Mouse (Mus musculus) right cerebral cortex, postnatal 4 days (tissue): ENCODE measurements around the gene Spn.
"Not testable (repeated sequence)": the region's sequence is repeated elsewhere in the genome, so short reads cannot be mapped to it uniquely, and the experiment has no call there.

Experiments used
- DNase-seq: peaks from one replicate; pipeline ENCODE4 v3.0.0-alpha.2; 2022

Spn gene

GRCm38 (mm10) chr7:127103960-127104359 lies 33.7 kb downstream of the Spn start:
- DNase-seq, result no peak

- DNase-seq, result no peak
Measured at GRCm38 (mm10) chr7:127102148-127102547, 35.5 kb downstream of the Spn start.

- no peak for DNase-seq
Measured at GRCm38 (mm10) chr7:127101451-127102016, 36.1 kb downstream of the Spn start.

GRCm38 (mm10) chr7:127099528-127099927 lies 38.1 kb downstream of the Spn start:
- DNase-seq, result no peak

- DNase-seq, result no peak
Measured at GRCm38 (mm10) chr7:127098950-127099349, 38.7 kb downstream of the Spn start.

GRCm38 (mm10) chr7:127098521-127098920 lies 39.1 kb downstream of the Spn start:
- DNase-seq, result no peak

- no peak for DNase-seq
Measured at GRCm38 (mm10) chr7:127096456-127096855, 41.2 kb downstream of the Spn start.

- no peak for DNase-seq
Measured at GRCm38 (mm10) chr7:127093914-127094313, 43.7 kb downstream of the Spn start.

- no peak for DNase-seq
Measured at GRCm38 (mm10) chr7:127091114-127091896, 46.3 kb downstream of the Spn start, which contains the start of gene AI467606. Gene AI467606 (plus strand): TSS chr7:127091359.

GRCm38 (mm10) chr7:127090154-127091113 lies 47.2 kb downstream of the Spn start:
- DNase-seq, result no peak

GRCm38 (mm10) chr7:127088901-127089845 lies 48.5 kb downstream of the Spn start:
- DNase-seq, result no peak

GRCm38 (mm10) chr7:127088083-127088482 lies 49.5 kb downstream of the Spn start:
- no peak for DNase-seq

- not testable (repeated sequence) for DNase-seq
Measured at GRCm38 (mm10) chr7:127087278-127088010, 50.2 kb downstream of the Spn start, which contains the start of gene Zg16. Gene Zg16 (minus strand): TSS chr7:127087328.

GRCm38 (mm10) chr7:127085751-127086150 lies 51.9 kb downstream of the Spn start:
- DNase-seq, result not testable (repeated sequence)

- DNase-seq, result no peak
Measured at GRCm38 (mm10) chr7:127084794-127085193, 52.8 kb downstream of the Spn start.

GRCm38 (mm10) chr7:127083689-127084088 lies 53.9 kb downstream of the Spn start:
- DNase-seq, result no peak

- DNase-seq, result no peak
Measured at GRCm38 (mm10) chr7:127082995-127083394, 54.6 kb downstream of the Spn start.

- DNase-seq, result no peak
Measured at GRCm38 (mm10) chr7:127082271-127082670, 55.4 kb downstream of the Spn start.
